Mouse (Mus musculus) forebrain, embryonic 13.5 days (tissue): ENCODE data around the gene Cga. TPM values are rescaled to one million over a fixed set of nuclear protein-coding genes. Genes with fewer than 3 reads are reported as not detected.

Source experiments
- ATAC-seq: fragments of 200-750 bp; cut with Nextera tagmentation; 2 replicates; pipeline ENCODE4 v1.8.0; 2017
- H3K27ac ChIP-seq: fragments of 300-500 bp; sonication (generic); 2 replicates; pipeline ENCODE4 v1.5.1; 2015; ENCODE audit warnings: inconsistent platforms, mild to moderate bottlenecking, moderate library complexity
- H3K27me3 ChIP-seq: fragments of 300-500 bp; sonication (generic); 2 replicates; pipeline ENCODE4 v1.6.1; 2015; ENCODE audit warnings: mild to moderate bottlenecking, inconsistent platforms
- H3K36me3 ChIP-seq: fragments of 300-500 bp; sonication (generic); 2 replicates; pipeline ENCODE4 v1.6.1; 2015; ENCODE audit warnings: mild to moderate bottlenecking, inconsistent platforms; ENCODE audit not compliant: poor library complexity, severe bottlenecking
- H3K4me1 ChIP-seq: fragments of 300-500 bp; sonication (generic); 2 replicates; pipeline ENCODE4 v1.6.1; 2015; ENCODE audit warnings: inconsistent platforms
- H3K4me2 ChIP-seq: fragments of 300-500 bp; sonication (generic); 2 replicates; pipeline ENCODE4 v1.6.1; 2015; ENCODE audit warnings: inconsistent platforms, mild to moderate bottlenecking, moderate library complexity
- H3K4me3 ChIP-seq: fragments of 300-500 bp; sonication (generic); 2 replicates; pipeline ENCODE4 v1.5.1; 2015; ENCODE audit warnings: mild to moderate bottlenecking, inconsistent platforms
- H3K9ac ChIP-seq: fragments of 300-500 bp; sonication (generic); 2 replicates; pipeline ENCODE4 v1.6.1; 2015; ENCODE audit warnings: mild to moderate bottlenecking, inconsistent platforms
- H3K9me3 ChIP-seq: fragments of 300-500 bp; sonication (generic); replicated peaks from 2 replicates; pipeline ENCODE4 v1.6.1; 2016; ENCODE audit warnings: inconsistent platforms
- WGBS: fragments of 180-500 bp; shearing (Covaris S2); methylation state at CpG from one replicate; pipeline ENCODE4 v1.1.7; 2015; 5-methylcytosine and 5-hydroxymethylcytosine counted together
- polyA plus RNA-seq: library from polyadenylated mRNA; unstranded; fragments of >200 nt; fragmentation: Nextera tagmentation; extraction: Ambion mirVana; gene quantifications from 2 replicates; pipeline ENCODE4 v1.2.1, GENCODE M21; 2015

The Cga gene
- polyA plus RNA-seq, 1 experiment from 2014 or later, result not detected

DNA sequence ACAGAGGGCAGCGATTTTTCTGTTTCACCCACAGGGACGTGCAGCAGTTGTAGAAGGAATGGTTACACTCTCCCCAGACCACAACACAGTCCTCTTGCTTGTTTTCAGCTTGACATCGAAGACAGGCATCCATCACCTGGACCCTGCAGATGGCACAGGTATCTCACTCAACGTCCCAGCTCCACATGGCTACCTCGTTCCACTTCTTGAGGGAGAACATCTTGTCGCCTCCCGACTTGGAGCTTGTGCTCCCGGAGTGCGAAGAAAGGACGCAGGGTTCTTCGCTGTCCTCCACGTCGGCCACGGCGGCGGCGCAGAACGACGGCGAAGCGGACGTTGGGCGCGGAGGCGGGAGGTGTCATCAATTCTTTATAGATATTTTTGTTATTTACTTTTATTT, 47.5 kb downstream of the Cga start:
- no peak for ATAC-seq
- Histone ChIP-seq H3K36me3 (no peaks in the 10 kb centered on the region), H3K27ac (no peak overlapping the region), H3K4me1 (no peaks in the 10 kb centered on the region), H3K4me3 (no peak overlapping the region), H3K4me2 (no peak overlapping the region), H3K27me3 (no peaks in the 10 kb centered on the region), H3K9ac (no peak overlapping the region), H3K9me3 (no peaks in the 10 kb centered on the region)
- WGBS, result 94% methylated on average over 25 of the region's 25 CpGs

DNA sequence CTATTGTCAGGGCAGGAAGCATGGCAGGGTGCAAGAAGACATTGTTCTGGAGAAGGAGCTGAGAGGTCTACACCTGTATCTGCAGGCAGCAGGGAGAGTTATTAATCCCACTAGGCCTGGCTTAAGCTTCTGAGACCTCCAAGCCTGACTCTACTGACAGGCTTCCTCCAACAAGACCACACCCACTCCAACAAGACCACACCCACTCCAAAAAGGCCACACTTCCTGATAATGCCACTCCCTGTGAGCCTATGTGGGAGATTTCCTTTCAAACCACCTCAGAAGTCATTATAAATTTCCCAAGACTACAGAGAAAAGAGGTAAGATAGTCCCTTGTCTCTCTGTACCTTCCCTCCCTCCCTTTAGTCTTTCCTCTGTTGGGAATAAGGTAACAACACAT, 53.6 kb downstream of the Cga start:
- ATAC-seq, result no peak
- no peaks in the 10 kb centered on the region for H3K36me3 ChIP-seq

DNA sequence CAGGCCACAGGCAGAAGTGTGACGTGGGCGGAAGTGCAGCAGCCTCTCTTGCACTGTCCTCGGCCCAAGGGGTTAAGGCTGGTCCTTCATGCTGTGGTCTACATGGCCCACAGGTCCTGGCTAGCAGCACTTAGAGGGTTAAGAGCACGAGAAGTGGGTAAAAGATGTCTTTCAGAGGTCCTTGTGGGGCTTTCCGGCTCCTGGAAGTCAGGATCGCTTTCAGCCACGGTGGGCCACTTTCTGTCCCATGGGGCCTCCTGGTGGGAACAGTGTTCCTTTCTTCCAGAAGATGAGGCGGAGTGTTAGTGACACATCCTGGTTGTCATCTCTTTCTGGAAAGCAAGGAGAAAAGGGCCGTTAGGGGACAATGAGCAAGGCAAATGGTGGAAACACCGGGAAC, 60.1 kb downstream of the Cga start:
- ATAC-seq, result no peak
- no peak overlapping the region for H3K9ac ChIP-seq
- H3K4me1 ChIP-seq, result no peaks in the 10 kb centered on the region
- H3K4me3 ChIP-seq, result no peak overlapping the region
- no peaks in the 10 kb centered on the region for H3K9me3 ChIP-seq
- no peaks in the 10 kb centered on the region for H3K27me3 ChIP-seq
- 80% methylated on average over 10 of the region's 10 CpGs for WGBS
- peaks cover 6% of the 10 kb centered on the region; the same call in 1 of the 2 replicates for H3K36me3 ChIP-seq
- no peak overlapping the region for H3K4me2 ChIP-seq
- H3K27ac ChIP-seq, result no peak overlapping the region

More for the DNA sequence above, 53.6 kb downstream of the Cga start:
- Histone ChIP-seq H3K4me3 (no peak overlapping the region), H3K9ac (no peak overlapping the region), H3K27me3 (no peaks in the 10 kb centered on the region), H3K4me2 (no peak overlapping the region), H3K9me3 (no peaks in the 10 kb centered on the region), H3K4me1 (no peaks in the 10 kb centered on the region), H3K27ac (no peak overlapping the region)

Other genes with a start within 250 kb of the Cga start
- 49.9 and 53.6 TPM in 2 replicates for gene Slc35a1, start 206.3 kb upstream of the Cga start, polyA plus RNA-seq
- 1.4 and 1.6 TPM in 2 replicates for gene Cfap206, start 163.6 kb upstream of the Cga start, polyA plus RNA-seq
- gene Gm136, start 137.5 kb upstream of the Cga start, polyA plus RNA-seq, result not detected in 2 replicates
- gene Smim8, start 115.4 kb upstream of the Cga start, polyA plus RNA-seq, result 51.0 and 56.2 TPM in 2 replicates
- gene Zfp292, start 10.8 kb upstream of the Cga start, polyA plus RNA-seq, result 34.8 and 37.9 TPM in 2 replicates